Mouse (Mus musculus) retina, postnatal 1 day (tissue): ENCODE data around the gene Smim20.

Source experiments
- DNase-seq: peaks from one replicate; pipeline ENCODE4 v3.0.0-alpha.2; 2012

Gene Smim20

DNA sequence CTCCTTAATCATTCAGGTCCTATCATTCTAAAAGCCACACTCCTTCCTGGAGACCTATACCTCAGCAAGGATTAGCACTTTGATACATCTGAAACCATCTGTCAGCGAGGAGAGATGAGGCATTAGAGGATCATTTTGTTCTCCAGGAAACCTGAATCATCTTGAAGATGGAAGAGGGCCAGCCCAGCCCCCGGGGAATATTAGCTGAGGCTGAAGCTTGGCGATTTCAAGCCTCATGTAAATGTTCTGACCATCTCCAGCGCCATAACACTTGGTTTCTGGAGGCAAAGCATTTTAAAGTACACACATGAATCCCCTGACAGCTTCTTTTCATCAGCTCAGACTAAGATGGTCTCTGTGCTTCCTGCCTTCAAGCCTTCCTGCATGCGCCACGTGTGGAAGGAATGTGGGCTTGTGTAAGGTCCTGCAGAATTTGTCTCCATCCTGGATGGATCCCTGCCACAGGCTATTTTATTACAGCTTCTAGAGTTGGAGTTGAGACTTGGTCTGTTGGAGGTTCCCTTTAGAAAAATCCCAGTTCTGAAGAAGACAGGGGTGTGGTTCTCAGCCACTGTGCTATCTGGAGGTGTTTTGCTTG lies 1.3 kb downstream of the Smim20 start:
- DNase-seq, result no peak

DNA sequence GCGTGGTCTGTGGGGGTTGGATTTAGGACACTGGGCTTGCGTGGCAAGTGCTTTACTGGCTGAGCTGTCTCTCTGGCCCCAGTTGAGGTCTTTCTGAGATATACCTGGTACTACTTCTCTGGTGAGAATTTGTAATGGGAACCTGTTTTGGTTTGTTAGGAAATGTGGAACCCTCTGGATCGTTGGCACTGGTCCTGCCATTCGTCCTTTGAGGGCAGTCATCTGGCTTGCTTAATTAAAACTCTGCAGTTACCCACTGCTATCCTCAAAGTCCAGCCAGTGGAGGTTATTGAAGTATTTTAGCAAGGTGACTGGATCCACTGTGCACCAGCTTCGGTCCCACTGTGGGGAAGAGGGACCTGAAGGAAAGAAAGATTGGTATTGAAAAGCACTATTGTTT lies 2.9 kb downstream of the Smim20 start:
- DNase-seq, result no peak

DNA sequence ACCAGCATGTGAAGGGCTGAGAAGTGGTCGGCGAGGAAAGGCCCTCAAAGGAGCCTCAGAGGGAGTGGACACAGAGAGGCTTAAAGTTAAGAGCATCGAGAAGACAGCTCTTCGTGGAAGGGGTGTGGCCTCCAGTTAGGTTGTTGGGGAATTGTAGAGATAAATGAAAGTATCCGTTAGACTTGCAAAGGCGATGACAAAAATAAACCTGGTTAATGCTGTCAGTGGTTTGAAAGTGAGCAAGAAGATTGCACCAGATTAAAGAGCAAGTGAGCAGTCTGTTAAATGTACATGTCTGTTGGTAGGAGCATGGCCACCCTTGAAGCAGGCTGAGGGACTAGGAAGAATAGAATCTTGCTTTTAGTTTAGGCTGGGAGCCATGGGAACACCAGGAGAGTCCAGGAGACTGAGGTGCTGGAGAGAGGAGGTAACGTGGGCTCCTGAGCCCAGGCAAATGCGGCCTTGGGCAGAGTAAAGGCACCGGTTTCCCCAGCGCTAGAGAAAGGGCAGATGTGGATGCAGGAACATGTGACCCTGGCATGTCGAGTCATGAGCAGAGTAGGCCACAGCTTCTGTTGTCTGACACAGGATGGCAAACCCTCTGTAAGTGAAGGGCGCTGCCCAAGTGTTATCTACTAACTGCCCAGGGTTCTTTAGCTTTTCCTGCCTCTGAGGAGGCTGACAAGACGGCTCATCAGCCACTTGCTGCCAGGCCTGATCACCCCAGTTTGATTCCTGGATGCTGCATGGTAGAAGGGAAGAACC lies 4.2 kb downstream of the Smim20 start:
- no peak for DNase-seq

DNA sequence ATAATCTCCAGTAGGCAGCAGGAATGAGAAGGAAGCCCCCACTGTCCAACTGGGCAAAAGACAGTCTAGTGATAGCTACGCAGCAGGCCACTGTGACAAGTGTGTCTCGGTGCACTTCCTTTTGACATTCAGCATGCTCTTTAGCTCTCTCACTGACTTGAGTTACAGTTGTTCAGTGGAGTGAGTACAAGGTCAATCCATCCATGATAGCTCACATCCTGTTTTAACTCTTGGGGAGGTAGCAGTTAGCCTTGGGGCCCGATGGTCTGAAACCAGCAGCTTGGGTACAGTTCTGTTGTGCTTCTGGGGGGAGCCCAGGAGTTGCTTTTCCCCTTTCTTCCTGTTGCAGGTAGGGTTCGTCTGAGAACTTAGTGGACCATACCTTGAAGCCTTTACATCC lies 5.7 kb downstream of the Smim20 start:
- DNase-seq, result no peak

DNA sequence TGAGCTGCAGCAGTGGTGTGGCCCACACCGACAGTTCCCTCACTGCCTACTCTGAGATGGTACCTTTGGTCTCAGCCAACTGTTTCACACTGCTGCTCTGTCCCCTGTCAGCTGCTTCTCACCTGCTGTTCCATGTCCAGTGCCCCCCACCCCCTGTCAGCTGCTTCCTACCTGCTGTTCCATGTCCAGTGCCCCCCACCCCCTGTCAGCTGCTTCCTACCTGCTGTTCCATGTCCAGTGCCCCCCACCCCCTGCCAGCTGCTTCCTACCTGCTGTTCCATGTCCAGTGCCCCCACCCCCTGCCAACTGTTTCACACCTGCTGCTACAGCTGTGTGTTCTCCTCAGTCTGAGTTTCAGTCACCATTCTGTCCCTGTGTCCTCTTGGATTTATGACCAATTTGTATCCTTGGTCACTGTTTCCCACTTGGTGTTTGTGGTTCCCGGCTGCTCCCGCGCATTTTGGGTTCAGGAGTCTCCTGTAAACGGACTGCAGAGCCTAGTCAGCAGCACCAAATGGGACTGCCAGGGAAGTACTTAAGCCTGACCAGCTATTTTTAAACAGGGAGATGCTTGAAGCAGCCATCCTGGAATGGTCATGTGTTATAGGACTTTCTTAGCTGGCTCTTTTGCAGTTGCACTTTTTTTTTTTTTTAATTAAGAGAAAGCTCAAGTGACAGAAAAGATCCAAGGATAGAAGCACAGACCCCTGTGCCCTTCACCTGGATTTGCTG lies 7.0 kb downstream of the Smim20 start:
- DNase-seq, result peak; percentile 34

DNA sequence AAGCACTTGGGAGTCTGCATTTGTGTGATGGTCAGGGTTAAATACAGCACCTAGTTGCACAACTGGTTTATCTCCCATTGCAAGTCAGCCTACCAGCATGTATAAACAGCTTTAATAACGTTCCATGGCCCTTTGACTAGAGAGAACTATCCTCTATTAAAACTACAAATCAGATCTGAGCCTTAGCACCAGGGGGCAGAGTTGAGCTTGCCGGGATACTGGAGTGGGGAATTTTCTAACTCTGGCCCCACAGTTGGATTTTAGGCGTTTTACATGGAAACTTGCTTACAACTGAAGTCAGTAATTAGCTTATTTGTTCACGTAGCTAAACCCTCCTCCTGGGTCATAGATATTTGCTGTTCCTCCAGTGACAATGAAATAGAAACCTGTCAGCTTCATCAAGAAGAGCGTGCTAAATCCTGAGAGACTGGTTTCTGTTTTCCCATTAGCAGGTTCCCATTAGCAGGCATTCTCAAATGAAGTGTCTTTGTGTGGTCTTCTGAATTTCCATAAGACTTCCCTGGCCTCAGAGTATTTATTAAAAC lies 8.0 kb downstream of the Smim20 start:
- peak; percentile 93 for DNase-seq

DNA sequence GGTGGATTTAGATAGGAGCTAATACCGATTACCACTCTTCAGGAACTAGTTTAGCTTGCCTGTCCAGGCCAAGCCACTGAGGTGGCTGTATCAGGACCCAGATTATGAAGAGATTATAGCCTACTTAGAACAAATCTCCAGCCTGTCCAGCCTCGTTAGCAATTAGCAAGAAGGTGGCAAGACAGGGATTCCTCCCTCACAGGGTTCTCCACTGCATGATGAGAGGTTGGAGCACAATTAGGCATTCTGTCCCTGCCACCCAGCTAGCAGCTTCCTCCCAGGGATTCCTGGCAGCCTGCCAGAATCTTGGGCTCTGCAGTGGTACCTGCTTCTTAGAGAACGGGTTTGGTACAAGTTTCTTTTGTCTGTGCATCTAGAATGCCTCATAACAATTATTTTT lies 8.5 kb downstream of the Smim20 start:
- peak; percentile 97 for DNase-seq

DNA sequence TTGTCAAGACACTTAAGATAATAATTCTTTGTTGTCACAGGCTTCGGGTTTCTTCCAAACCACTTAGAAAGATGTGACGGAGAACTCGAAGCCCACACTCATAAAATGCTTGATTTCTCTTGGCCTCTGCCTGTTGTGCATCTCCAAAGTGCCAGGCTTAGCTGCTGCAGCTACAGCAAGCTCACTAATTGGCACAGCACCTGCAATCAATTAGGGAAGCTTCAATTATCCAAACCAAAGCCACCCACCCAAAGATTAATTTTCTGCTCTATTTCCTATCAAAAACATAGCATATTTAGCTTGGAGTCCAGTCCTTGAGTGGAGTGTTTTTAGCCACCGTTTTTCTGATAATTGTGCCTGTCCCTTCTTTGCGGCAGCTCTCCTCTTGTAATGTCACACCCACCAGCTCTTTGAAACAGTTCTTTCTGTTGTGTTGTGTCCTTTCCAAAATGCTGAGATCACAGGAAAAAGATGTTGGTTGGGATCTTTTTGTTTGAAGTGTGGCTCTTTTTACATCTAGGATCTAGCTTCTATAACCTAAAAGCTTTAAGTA lies 9.7 kb downstream of the Smim20 start:
- DNase-seq, result peak; percentile 97

DNA sequence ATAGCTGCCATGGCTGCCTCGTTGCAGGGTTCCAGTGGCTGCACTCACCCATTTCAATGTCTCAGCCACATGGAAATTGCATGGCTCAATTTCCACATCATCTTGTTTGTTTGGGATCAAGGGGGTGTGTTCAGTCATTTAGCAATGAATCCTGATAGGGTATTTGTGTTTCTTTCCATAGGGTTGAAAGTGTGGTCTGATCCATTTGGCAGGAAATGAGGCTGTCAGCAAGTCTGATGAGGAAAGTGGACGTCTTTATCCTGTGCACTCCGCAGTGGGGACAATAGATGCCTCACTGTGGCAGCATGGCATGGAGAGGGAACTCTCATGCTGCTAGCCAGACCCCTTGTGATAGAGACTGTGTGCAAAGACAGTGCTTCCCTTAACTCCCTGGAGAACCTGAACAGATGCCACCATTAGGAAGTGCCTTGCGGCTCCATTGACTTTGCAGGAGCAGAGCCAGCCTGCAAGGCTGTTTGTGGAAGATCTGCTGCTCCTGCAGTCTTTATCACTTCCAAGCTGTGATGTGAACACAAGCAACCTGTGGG lies 10.9 kb downstream of the Smim20 start:
- DNase-seq, result peak; percentile 68

DNA sequence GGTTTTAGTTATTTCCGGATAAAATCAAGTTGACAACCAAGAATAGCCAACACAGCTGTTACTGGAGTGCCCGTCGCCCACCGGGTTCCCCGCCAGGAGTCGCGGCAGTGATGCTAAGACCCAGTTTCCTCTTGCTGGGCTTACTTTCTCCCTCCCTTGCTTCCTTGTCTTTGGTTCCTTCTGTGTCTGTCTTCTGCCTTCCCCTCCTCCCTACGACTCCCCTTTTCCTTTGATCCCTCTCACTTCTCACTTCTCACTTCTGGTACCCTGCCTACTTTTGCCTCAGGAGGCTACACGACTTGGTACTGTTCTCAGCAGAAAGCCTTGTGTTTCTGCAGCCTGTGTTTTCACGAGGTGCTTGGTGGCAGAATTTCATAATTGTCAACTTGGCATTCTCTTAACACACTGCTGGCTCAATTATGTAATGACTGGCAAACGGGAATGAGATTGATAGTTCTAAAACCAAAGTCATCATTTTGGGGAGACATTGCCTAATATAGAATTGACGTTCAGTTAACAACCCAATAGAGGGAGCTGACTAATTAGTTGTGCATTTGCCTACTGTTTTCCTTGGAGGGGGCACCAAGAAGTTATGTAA lies 12.4 kb downstream of the Smim20 start:
- no peak for DNase-seq

DNA sequence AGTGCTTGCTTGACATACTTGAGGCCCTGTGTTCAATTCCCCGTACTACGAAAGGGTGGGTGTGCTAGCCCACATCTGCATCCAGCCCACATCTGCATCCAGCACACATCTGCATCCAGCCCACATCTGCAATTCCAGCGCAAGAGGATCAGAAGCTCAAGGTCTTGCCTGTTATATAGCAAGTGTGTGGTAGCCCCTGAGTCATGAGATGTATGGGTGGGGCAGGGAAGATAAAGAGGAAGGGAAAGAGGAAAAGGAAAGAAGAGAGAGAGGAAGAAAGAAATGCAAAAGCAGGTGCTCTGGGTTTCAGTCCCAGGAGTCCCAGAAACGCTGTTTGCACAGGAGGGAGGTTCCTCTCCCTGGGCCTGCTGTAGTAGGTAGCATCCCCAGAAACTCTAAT lies 15.6 kb downstream of the Smim20 start:
- no peak for DNase-seq

DNA sequence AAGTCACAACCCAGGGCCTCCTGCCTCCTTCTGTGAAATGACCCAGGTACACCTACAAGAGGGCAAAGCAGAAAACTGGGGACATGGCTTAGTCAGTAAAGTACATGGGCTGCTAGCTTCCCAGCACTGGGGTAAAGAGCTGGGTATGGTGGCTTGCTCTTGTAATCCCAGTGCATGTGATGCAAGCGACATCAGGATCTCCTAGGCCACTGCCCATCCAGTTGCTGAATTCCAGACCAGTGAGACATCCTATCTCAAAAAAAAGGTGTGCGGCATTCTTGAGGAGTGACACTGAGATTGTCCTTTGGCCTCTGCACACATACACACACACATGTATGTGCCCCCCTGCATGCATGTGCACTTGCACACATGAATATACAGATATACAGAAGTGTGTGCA lies 19.5 kb downstream of the Smim20 start:
- no peak for DNase-seq

DNA sequence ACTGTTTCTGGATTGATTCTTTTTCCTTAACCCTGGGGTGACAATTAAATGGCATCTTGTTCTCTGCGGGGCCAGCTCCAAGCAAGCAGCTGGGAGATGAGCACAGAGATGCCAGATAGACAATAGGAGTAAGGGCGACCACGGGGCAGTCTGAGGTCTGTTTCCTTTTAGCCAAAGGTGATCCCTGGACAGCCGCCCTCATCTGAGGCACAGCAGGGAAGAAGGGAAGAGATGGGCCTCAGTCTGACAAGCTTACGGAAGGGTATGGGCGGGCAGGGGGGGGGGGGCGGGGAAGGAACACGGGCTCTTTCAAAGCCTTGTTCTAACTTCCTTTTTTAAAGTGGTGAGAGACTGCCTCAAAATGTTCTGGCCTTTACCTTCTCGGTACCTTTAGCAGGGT lies 22.6 kb downstream of the Smim20 start:
- DNase-seq, result peak; percentile 63

DNA sequence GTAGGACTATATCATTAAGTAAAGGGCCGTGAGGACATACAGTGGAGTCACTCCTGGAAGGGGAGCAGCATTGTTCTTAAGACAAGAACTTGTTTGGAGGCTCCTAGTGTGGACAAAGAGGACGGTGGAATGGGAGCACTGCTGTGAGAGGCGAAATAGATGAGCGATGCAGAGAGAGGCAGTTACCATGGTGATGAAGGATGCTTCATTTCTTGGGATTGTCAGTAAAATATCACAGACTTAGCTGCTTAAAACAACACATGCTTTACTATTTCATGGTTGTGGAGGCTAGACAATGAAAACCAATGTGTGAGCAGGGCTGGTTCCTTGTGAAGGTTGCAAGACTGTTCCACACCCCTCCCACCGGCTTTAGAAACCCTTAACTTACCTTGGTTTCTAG lies 27.7 kb downstream of the Smim20 start:
- DNase-seq, result no peak

DNA sequence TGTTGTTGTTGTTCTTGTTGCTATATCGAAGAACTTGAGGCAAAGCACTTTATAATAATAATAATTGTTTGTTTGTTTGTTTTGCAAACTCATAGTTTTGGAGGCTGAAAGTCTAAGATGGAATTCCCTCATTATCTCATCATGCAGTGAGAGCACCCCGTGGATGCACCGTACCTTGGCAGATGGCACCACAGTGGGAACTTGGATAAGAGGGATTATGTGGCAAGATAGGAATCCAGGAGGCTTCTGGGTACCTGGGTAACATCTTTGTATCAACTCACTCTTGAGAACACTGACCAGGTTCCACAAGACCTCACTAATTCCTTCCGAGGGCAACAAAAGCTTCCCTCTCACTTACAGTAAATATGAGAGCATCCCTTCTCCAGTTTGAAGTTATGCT lies 30.1 kb downstream of the Smim20 start:
- no peak for DNase-seq

DNA sequence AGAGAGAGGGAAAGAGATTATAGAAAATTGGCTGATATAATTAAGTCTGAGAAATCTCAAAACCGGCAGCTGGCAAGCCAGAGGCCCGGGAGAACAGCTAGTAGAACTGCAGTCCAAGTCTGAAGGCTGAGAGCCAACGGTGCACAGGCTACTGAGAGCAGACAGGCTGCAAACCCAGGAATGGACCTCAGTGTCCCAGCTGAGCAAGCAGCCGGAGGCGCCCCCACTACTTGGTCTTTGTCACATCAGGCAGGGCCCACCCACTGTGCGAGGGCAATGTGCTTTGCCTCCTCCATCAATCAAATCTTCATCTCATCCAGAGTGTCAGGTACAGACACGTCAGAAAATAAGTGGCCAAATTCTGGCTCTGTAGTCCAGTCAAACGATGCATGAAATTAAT lies 34.6 kb downstream of the Smim20 start:
- DNase-seq, result no peak

DNA sequence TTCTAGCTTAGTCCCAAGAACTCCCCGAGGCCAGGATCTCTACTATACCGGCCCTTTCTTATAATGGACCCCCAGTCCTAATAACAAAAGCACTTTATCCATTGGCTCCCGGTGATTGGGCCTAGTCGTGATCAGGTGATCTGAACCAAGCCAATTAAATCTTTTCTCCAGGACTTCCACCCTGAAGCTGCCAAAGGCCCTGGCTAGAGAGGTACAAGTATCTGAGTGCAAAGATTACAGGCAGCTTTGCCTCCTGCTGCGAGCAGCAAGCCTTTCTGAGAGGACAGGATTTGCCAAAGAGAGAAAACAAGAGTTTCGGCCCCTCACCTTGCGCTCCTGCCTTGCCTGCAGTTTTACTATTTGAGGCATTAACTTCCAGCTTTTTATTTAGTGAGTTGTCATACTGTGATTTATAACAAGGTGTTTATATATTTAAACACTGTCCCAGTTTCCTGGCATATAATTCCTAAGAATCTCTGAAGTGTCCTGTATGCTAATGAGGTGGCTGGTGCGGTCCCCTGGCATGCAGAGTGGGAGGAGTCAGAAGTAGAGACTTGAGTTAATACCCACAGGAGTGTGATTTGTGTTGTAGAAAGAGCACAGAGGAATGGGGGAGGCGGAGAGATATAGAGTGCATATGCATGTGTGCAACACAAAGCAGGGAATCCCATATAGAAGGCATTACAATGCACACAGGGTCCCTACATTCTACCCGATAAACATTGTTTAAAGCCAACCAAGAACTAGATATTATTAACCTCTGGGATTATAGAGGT lies 36.2 kb downstream of the Smim20 start:
- DNase-seq, result no peak

DNA sequence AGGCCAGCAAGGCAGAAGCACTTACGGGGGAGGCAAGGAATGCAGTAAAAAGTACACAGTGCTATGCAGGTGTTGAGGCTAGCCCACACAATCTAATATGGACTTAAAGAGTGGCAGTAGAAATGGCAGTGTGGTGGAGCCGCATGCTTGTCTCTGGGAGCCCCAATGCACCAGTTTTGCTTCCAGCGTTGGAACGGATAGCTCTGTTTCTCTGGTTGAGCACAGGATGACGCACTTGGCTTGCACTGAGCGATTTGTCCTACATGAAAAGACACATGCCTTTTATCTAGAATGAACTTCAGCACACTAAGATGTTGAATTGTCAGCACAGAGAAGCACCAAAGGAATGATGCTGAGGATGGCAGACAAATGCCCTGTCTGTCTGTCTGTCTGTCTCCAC lies 37.1 kb downstream of the Smim20 start:
- DNase-seq, result no peak

DNA sequence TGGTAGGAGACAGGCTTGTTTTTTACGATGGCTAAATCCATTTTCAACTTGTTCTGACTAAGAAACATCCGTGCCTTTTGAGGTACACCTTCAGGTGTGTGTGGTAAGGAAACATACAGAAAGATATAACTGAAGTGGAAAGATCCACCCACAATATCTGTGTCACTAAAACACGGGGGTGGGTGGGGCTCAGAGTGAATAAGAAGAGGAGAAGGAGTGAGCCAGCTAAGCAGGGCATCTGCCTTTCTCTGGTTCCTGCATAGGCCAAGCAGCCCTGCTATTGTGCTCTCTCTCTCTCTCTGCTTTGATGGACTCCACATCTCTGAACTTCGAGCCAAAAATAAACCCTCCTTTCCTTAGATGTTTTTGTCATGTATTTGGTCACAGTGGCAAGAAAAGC lies 38.1 kb downstream of the Smim20 start:
- no peak for DNase-seq

DNA sequence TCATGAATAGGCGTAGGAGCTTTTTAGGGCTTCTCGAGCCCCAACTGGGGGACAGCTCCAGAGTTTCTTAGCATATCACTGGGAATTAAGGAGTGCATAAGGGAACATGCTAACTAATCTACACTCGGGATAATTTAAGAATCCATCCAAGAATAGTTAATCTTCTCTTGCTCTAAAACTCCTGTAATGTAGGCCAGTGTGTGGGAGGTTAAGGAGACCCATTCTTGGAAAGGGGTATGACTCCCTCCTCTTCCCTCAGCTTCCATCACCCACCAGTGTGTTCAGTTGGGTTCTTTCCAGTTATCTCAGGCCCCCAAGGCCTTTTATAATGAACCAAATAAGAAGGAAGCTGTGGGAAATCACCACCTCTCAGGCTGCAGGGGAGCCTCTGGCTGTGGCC lies 40.0 kb downstream of the Smim20 start:
- DNase-seq, result no peak

DNA sequence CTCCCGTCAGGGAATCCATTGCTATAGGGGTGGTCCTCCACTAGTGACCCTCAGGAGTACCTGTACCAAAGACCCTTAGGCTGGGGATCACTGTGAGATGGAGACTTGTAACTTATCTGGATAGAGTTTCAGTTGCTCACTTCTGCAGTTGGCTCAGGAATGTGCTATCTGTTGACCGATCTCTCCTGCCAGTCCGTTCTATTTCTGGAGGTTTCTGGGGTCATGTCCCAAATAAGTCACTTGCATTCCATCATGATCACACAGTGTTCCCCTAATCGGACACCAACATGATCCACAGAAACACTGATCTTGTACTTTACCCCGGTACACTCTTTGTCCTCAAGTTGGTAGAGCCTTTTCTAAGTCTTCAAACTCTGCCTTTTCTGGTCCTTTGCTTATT lies 40.6 kb downstream of the Smim20 start:
- DNase-seq, result no peak
